ENCODE assay signal across 26 mouse cellular contexts in genomic region chr15:40281078-40281720, GRCm38 (mm10).
DNase-seq lines count a peak whose midpoint lies in the region; ATAC-seq and TF ChIP-seq lines count a peak whose summit lies in the region.
"Had no signal": no experiment of that assay in that cellular context is flagged by ENCODE, and none has a peak within 500 bp of the region (broad histone marks: within the 10 kb centered on the region; RNA-seq: fewer than 3 reads in every experiment).

No protein-coding gene starts in this region.

- 67% methylated on average over 1 of the region's 1 CpGs for WGBS in embryonic facial prominence, embryonic 15.5 days
- WGBS in embryonic facial prominence, embryonic 10.5 days, result 87% methylated on average over 1 of the region's 1 CpGs
- 65% methylated on average over 1 of the region's 1 CpGs for WGBS in hindbrain, postnatal 0 days
- 93% methylated on average over 1 of the region's 1 CpGs for WGBS in hindbrain, embryonic 12.5 days
- WGBS in forebrain, postnatal 0 days, result 63% methylated on average over 1 of the region's 1 CpGs

- H3K36me3 ChIP-seq in embryonic facial prominence, embryonic 15.5 days, result no peaks in the 10 kb centered on the region
- no peaks in the 10 kb centered on the region for H3K36me3 ChIP-seq in embryonic facial prominence, embryonic 10.5 days (replicated peaks)
- no peaks in the 10 kb centered on the region for H3K36me3 ChIP-seq in hindbrain, postnatal 0 days (ENCODE audit: insufficient read depth, low read length)
- H3K36me3 ChIP-seq in hindbrain, embryonic 12.5 days, result no peaks in the 10 kb centered on the region
- H3K36me3 ChIP-seq in forebrain, postnatal 0 days (ENCODE audit: insufficient read depth), result no peaks in the 10 kb centered on the region
- H3K36me3 ChIP-seq: hindbrain, embryonic 15.5 days; intestine, embryonic 15.5 days; liver, embryonic 12.5 days; neural tube, embryonic 13.5 days had no signal

- H3K27ac ChIP-seq in embryonic facial prominence, embryonic 15.5 days (replicated peaks), result 0 out of 2 replicates have a peak overlapping the region, but pooled peaks have one; percentile 48
- no peak overlapping the region for H3K27ac ChIP-seq in embryonic facial prominence, embryonic 10.5 days (replicated peaks)
- no peak overlapping the region for H3K27ac ChIP-seq in hindbrain, postnatal 0 days
- H3K27ac ChIP-seq in hindbrain, embryonic 12.5 days, result no peak overlapping the region
- peak overlapping the region; percentile 47; the same call in 1 of the 2 replicates for H3K27ac ChIP-seq in forebrain, postnatal 0 days (ENCODE audit: low read depth, low read length)
- H3K27ac ChIP-seq: gastrocnemius, adult 2 months; hindbrain, embryonic 15.5 days; intestine, embryonic 15.5 days; liver, embryonic 12.5 days; neural tube, embryonic 13.5 days had no signal

- intact Hi-C loops in left cerebral cortex, postnatal 4 days (cut with DNase I), result no loop called here

- no peak overlapping the region for H3K4me2 ChIP-seq in embryonic facial prominence, embryonic 15.5 days (replicated peaks)
- H3K4me2 ChIP-seq in hindbrain, postnatal 0 days (ENCODE audit: low read depth, low read length), result no peak overlapping the region
- H3K4me2 ChIP-seq in hindbrain, embryonic 12.5 days (replicated peaks), result no peak overlapping the region
- no peak overlapping the region for H3K4me2 ChIP-seq in forebrain, postnatal 0 days (ENCODE audit: low read depth)
- H3K4me2 ChIP-seq: heart, embryonic 11.5 days; hindbrain, embryonic 15.5 days; intestine, embryonic 15.5 days; liver, embryonic 12.5 days; midbrain, embryonic 11.5 days; neural tube, embryonic 13.5 days had no signal

- H3K9ac ChIP-seq in embryonic facial prominence, embryonic 15.5 days, result no peak overlapping the region
- H3K9ac ChIP-seq in hindbrain, postnatal 0 days (replicated peaks; ENCODE audit: low read length), result no peak overlapping the region
- no peak overlapping the region for H3K9ac ChIP-seq in hindbrain, embryonic 12.5 days
- no peak overlapping the region for H3K9ac ChIP-seq in forebrain, postnatal 0 days
- H3K9ac ChIP-seq: hindbrain, embryonic 15.5 days; intestine, embryonic 15.5 days; liver, embryonic 12.5 days; liver, postnatal 0 days; neural tube, embryonic 13.5 days had no signal

- H3K4me3 ChIP-seq in embryonic facial prominence, embryonic 15.5 days (replicated peaks), result no peak overlapping the region
- H3K4me3 ChIP-seq in embryonic facial prominence, embryonic 10.5 days, result no peak overlapping the region
- no peak overlapping the region for H3K4me3 ChIP-seq in hindbrain, postnatal 0 days (ENCODE audit: low read length)
- no peak overlapping the region for H3K4me3 ChIP-seq in hindbrain, embryonic 12.5 days
- H3K4me3 ChIP-seq in forebrain, postnatal 0 days (ENCODE audit: low read depth, low read length), result no peak overlapping the region
- H3K4me3 ChIP-seq: gastrocnemius, adult 2 months; hindbrain, embryonic 15.5 days; intestine, embryonic 15.5 days; liver, embryonic 12.5 days; neural tube, embryonic 13.5 days had no signal

- DNase-seq in embryonic facial prominence, embryonic 10.5 days (ENCODE audit: low spot score), result no peak
- DNase-seq in hindbrain, postnatal 0 days (ENCODE audit: low spot score), result peak; percentile 34
- peak; percentile 22 for DNase-seq in left cerebral cortex, postnatal 4 days
- DNase-seq in left cerebral cortex, adult 9 months (ENCODE audit: low spot score in 2 of 2), result no peak
- DNase-seq in forebrain, postnatal 0 days, result peak; percentile 73
- no peak for DNase-seq in urinary bladder, adult 2 months (ENCODE audit: low spot score)
- DNase-seq: adrenal gland, postnatal 25 days; cerebellum, adult 9-10 months; gastrocnemius, adult 2 months; gastrocnemius, postnatal 36 days; heart, adult 18-20 months; heart, postnatal 4 days; kidney, adult 2 months; kidney, postnatal 36 days; liver, postnatal 0 days; lung, postnatal 36 days; thymus, adult 2 months; thymus, postnatal 36 days had no signal

- TF ChIP-seq CTCF in hindbrain, postnatal 0 days (IDR thresholded peaks at IDR 0.05; ENCODE audit: low read depth), result no peak
- no peak for TF ChIP-seq CTCF in forebrain, postnatal 0 days (IDR thresholded peaks at IDR 0.05; ENCODE audit: low read depth)

- peaks cover 4% of the 10 kb centered on the region; the same call in 1 of the 2 replicates for H3K4me1 ChIP-seq in embryonic facial prominence, embryonic 15.5 days
- H3K4me1 ChIP-seq in embryonic facial prominence, embryonic 10.5 days, result no peaks in the 10 kb centered on the region
- no peaks in the 10 kb centered on the region for H3K4me1 ChIP-seq in hindbrain, postnatal 0 days (ENCODE audit: insufficient read depth, low read length)
- no peaks in the 10 kb centered on the region for H3K4me1 ChIP-seq in hindbrain, embryonic 12.5 days
- H3K4me1 ChIP-seq in forebrain, postnatal 0 days (ENCODE audit: insufficient read depth), result no peaks in the 10 kb centered on the region
- H3K4me1 ChIP-seq: hindbrain, embryonic 15.5 days; intestine, embryonic 15.5 days; liver, embryonic 12.5 days; neural tube, embryonic 13.5 days had no signal

- H3K9me3 ChIP-seq in embryonic facial prominence, embryonic 15.5 days (replicated peaks), result no peaks in the 10 kb centered on the region
- 0 out of 2 replicates have a peak, but pooled peaks cover 2% of the 10 kb centered on the region for H3K9me3 ChIP-seq in embryonic facial prominence, embryonic 10.5 days
- no peaks in the 10 kb centered on the region for H3K9me3 ChIP-seq in hindbrain, postnatal 0 days (ENCODE audit: low read length)
- no peaks in the 10 kb centered on the region for H3K9me3 ChIP-seq in hindbrain, embryonic 12.5 days (replicated peaks)
- H3K9me3 ChIP-seq in forebrain, postnatal 0 days (ENCODE audit: low read length), result no peaks in the 10 kb centered on the region
- H3K9me3 ChIP-seq: hindbrain, embryonic 15.5 days; intestine, embryonic 15.5 days; liver, embryonic 12.5 days had no signal

- no peaks in the 10 kb centered on the region for H3K27me3 ChIP-seq in embryonic facial prominence, embryonic 15.5 days
- H3K27me3 ChIP-seq in embryonic facial prominence, embryonic 10.5 days (replicated peaks; ENCODE audit: low read depth, poor library complexity, severe bottlenecking), result no peaks in the 10 kb centered on the region
- no peaks in the 10 kb centered on the region for H3K27me3 ChIP-seq in hindbrain, postnatal 0 days (ENCODE audit: insufficient read depth, low read length)
- no peaks in the 10 kb centered on the region for H3K27me3 ChIP-seq in hindbrain, embryonic 12.5 days
- no peaks in the 10 kb centered on the region for H3K27me3 ChIP-seq in forebrain, postnatal 0 days (ENCODE audit: insufficient read depth, low read length)
- H3K27me3 ChIP-seq: hindbrain, embryonic 15.5 days; intestine, embryonic 15.5 days; liver, embryonic 12.5 days; neural tube, embryonic 13.5 days had no signal

- no peak for ATAC-seq in embryonic facial prominence, embryonic 15.5 days (ENCODE audit: insufficient number of reproducible peaks, low FRiP score, low TSS enrichment, low read depth)
- ATAC-seq in hindbrain, postnatal 0 days, result 0 out of 2 replicates have a peak, but pooled peaks have one; percentile 21
- ATAC-seq in hindbrain, embryonic 12.5 days (ENCODE audit: low FRiP score), result no peak
- ATAC-seq in forebrain, postnatal 0 days, result peak; percentile 91
- ATAC-seq: intestine, embryonic 15.5 days; liver, embryonic 12.5 days; liver, postnatal 0 days had no signal

Comparison
In these comparisons a context has a peak if more than half of its experiments do, and no peak if none do; other contexts are left out.
1. ATAC-seq: peak in hindbrain, postnatal 0 days (single experiment) and forebrain, postnatal 0 days (single experiment); none in embryonic facial prominence, embryonic 15.5 days (single experiment) and hindbrain, embryonic 12.5 days (single experiment).
2. H3K27ac ChIP-seq: peak in embryonic facial prominence, embryonic 15.5 days (single experiment) and forebrain, postnatal 0 days (single experiment); none in embryonic facial prominence, embryonic 10.5 days (single experiment), hindbrain, postnatal 0 days (single experiment) and hindbrain, embryonic 12.5 days (single experiment).
3. DNase-seq: peak in hindbrain, postnatal 0 days (single experiment), left cerebral cortex, postnatal 4 days (single experiment) and forebrain, postnatal 0 days (single experiment); none in embryonic facial prominence, embryonic 10.5 days (single experiment), left cerebral cortex, adult 9 months (0 of 2) and urinary bladder, adult 2 months (single experiment).